Mouse (Mus musculus) left cerebral cortex, adult 18-20 months (tissue): ENCODE measurements around the gene Nhsl1. TPM values are rescaled to one million over a fixed set of nuclear protein-coding genes. Genes with fewer than 3 reads are reported as not detected.

Source experiments
- DNase-seq, 2 experiments: peaks; one replicate each; pipeline ENCODE4 v3.0.0; 2021 to 2022; ENCODE audit warnings: low spot score in 2 of 2, mixed read lengths in 1 of 2
- total RNA-seq, 2 experiments: library from RNA; stranded (reverse); gene quantifications; 2 replicates each; pipeline ENCODE4 v1.2.3; 2021

Nhsl1 gene
- total RNA-seq, 2 experiments from 2014 or later: 20.0 to 23.2 TPM

DNA sequence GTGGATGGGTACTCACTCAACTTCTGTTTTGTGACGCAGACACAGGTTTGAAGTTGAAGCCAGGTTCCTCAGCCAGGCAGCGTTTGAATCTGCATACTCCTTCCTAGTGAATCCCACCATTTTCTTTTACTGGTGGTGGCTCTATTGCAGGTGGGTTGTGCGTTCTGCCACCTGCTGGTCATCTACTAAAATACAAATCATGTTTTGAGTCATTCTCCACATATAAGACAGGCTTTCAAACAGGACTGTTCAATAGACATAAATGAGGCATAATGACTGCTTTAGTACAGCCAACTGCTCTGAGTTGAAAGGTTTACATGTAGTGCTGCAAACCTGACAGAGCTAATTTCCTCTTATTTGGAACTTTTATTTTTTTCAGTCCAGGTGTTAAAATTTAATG, 75.0 kb downstream of the Nhsl1 start:
- no peak for DNase-seq

DNA sequence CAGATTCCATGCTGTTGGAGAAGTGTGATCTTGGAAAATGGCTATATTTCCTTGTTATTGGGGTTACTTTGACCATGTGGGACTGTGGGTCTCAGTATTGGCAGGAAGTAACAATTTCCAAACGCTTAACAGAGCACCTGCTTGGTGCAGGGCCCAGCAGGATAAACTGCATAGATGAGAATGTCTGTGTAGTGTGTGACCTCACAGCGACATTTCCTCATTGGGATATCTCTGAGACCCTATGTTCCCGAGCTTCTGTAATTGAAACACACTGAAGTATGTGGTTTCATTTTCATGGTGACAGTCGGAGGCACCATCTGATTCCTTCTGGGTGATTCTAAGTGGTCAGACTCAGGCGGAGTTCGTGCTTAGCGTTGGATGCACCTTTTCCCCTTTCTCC, 75.5 kb downstream of the Nhsl1 start:
- no peak for DNase-seq

DNA sequence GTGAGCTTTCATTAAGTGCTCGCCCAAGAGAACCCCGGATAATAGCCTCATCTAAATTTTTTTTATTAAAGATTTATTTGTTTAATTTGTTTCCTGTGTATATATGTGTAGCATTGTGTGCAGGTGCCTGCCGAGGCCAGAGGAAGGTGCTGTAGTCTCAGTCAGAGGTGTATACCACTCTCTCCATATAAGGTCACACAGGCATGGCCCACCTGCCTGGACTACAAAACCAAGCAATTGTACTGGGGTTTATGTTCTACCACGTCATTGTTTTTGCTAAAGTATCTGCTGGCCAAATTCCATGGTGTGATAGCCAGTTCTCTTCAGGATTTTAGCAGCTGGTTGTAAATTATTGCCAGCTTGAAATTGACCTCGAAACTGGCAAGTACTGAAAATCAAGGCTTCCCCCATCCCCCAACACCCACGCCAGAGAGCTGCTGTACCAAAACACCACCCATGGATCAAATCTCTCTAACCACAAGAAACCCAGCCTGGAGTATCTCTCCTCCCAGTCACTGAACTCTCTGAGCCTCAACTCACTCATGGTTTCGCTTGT, 81.4 kb downstream of the Nhsl1 start:
- no peak for DNase-seq

DNA sequence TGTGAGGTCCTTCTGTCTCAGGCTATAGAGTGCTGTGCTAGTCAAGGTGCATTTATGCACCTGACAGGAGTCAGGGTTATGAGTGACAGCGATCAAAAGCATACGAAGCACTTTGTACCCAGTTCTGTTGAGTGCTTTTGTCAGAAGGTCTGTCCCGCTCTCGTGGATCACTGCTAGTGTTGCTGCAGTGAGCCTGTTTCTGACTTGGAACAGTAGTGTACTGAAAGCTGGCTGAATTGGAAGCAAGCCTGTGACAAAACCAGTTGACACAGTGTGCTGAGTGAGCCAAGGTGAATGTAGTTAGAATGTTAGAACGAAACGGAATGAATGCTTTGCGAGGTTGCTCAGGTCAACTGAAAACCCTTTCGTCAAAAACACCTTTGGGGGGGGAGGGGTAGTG, 82.2 kb downstream of the Nhsl1 start:
- no peak for DNase-seq

DNA sequence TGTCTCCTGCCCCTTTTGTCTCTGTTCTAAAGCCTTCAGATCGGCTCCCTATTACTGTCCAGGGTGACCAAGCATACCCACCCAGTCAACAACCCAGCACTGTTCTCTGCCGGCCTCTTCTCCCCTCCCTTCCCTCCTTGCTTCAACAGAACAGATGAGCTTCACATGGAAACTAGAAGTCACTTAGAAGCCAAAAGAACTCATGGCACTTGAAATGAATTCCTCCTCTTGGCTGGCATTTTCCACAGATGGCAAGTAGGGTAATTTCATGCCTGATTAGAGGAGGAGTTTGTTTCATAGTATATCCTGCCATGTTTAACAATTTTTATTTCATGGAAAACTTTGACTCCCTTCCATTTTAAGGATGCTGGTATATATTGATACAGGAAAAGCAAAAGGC, 85.2 kb downstream of the Nhsl1 start:
- no peak for DNase-seq

DNA sequence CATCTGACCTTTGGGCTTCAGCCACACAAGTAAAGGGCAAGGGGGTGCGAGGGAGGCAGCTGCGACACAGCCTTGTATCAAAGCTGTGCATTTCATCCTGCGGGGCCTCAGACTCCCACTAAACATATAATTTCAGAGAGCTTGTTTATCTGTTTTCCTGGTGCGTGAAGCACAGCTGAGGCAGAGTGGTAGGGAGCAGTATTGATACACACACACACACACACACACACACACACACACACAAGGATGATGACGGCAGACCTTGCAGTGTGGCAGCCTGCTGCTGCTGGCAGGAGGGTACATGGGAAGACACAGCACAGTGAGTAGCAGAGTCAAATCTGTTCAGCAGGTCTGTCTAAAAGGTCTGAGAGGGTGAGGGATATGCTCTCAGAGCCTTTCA, 85.9 kb downstream of the Nhsl1 start:
- DNase-seq: no peak

DNA sequence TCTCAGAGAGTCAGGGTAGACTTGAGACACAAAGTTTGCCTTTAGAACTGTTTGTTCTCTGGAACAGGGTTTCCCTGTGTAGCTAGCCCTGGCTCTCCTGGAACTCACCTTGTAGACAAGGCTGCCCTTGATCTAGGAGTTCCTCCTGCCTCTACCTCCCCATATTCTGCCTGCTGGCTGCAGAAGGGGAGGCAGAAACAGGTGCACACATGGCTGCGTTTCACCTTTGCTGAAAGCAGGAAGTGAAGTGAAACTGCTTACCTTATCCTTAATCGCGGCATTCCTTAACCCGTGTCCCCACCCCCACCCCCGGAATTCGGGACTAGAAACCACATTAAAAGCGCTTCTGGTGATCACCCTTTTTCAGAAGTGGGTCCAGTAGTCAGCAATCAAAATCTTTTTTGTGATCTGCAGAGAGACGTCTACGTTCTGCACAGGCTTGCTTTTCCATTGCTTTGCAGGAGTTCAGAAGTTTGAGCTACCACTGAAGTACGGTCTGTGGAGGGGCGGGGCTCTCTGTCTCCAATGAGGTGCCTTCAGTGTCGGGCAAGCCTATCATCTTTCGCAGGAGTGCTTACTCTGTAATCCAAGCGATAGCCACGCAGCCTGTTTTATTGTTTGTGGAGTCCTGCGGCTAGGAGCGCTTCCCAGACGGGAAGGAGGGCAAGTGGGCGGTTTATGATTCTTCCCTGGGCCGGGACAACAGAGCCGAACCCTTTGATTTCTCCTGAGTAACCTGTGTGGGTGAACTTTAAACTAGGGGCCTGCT, 88.5 kb downstream of the Nhsl1 start:
- peak; percentile 38 to 41 for DNase-seq

DNA sequence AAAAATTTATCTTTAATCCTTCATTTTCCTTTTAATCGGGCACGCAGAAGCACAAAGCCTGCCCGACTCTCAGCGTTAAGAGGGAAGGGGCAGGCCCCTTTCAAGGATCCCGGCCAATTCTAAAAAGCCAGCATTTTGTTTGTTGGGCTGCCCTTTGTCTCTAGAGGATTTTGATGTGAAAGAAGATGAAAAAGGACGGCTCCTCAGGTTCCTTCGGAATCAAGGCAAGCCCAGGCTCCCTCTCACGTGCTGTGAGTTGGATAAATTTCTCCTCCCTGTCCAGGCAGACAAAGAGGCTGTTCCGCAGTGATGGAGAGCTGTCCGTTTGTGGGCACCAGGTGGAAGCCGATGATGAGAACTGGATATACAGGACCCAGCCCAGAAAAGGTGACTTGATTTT, 89.3 kb downstream of the Nhsl1 start:
- DNase-seq: no peak

DNA sequence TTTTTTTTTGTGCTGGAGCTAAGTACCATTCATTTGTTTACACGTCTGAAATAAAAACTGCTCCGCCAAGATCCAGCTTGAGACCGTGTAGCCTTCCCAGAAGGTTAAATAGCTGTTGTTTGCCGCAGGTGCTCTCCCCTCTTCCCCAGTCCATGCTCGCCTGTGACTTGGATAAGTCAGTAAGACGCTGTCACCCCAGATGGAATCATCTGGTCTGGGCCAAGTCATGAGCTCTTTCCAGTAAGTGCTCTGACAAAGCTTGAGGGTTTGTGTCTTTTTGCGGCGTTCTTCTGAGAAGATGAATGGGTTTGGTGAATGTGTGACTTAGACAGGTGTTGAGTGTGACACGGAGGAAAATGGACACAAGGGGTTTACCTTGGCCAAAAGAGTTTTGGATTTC, 89.8 kb downstream of the Nhsl1 start:
- no peak for DNase-seq

DNA sequence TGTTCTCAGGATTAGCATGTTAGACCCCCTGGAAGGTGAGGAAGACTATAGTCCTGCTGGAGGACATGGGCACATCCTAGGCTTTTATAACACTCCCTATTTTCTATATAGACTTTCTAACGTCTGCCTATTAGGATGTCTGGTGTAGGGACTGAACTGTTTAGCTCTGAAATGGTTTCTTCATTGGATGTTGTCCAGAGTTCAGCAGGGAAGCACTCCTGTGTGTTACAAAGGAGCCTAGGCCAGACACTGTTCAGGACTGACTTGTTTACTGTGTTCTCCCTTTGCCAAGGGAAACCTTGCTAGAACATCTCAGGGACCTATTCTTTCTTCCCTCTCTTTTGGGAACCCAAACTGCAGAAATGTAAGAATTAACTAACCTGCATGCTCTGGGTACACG, 90.3 kb downstream of the Nhsl1 start:
- no peak for DNase-seq

DNA sequence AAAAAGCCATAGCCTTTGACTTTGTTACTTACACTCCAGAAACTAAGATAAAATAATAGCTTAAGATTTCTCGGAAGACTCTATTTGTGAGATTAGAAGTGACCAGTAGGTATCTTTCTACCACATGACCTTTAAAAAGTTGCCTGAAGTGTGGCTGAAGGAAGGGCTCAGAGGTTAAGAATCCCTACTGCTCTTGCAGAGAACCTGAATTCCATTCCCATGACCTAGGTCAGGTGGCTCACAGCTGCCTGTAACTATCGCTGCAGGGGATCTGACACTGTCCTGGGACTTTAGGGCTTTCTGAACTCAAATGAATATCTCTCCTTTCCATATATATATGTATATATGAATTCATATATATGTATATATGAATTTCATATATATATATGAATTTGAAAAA, 92.5 kb downstream of the Nhsl1 start:
- DNase-seq: no peak

DNA sequence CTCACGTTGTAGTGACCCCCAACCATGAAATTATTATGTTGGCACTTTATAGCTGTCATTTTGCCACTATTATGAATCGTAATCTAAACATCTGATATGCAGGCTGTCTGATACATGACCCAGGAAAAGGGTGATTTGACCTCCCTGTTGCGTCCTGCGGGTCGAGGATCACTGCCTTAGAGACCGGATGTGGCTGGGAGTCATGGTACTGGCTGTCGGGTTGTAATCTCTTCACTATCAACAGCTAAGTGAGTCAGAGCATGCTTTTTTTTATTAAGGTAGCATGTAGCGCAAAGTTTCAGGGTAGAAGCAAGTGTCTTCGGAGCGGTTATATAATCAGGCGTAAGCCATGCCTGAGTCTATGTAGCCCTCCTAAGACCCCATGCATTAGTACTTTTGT, 97.2 kb downstream of the Nhsl1 start:
- no peak for DNase-seq

DNA sequence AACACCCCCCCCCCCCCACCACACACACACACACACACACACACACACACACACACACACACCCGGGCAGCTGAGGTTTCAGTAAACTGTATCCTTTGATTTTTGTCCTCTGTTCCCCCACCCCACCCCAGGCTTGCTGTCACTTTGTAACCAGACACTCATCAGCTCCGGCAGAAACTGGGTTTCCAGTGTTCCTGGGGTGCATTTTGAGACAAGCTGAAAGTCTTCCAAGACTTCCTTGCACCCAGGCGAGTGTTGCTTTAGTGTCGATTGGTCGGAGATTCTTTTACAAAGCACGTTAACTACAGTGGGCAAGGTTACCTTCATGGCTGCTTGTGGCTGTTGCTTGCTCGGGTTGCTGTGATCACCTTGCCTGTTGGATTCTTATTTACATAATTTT, 99.4 kb downstream of the Nhsl1 start:
- DNase-seq: no peak

DNA sequence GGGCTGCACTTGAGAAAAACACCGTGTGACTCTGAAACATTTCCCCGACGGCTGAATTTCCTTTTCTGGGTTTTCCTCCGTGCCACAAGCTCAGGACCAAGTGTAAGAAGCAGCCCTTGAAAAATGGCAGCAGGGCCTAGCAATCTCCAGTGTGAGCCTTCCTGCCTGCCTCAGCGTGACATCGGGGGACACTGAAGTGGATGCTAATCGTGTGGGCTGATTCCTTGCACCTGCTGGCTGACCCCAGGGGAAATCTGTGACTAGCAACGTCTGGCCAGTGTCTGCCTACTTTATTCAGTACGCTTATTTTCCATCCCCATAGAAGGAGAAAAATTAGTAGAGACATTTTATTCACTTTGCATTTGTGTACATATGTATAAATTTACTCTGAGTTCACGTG, 100.7 kb downstream of the Nhsl1 start:
- DNase-seq: no peak

DNA sequence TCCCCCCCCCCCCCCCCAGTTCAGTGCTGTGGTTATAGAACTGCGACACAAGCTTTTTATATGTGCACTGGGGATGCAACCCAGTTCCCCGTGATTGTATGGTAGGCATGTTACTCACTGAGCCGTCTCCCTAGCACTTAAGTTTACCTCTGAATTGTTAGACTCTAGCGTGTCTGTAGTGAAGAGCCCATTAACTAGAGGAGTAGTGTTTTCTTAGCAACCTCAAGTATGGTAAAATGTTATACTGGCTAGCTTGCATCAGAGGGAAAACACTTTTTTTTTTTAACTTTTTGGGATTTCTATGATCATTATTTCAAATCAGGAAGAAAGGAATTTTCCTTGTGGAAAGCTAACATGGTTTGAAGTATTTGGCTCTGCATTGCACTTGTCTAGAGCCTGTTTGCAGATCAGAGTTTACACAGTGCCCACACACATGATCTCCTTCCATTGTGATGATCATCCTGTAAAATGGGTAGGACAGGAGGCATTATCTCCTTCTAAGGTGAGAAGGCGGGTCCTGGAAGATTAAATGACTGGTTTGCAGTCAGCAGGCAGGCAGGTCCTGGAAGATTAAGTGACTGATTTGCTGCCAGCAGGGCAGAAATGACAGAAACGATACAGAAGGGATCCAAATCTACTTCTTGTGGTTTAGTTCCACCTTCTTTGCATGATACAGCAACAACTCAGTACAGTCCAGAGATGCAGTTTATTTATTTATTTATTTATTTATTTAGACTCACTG, 101.6 kb downstream of the Nhsl1 start:
- no peak for DNase-seq

DNA sequence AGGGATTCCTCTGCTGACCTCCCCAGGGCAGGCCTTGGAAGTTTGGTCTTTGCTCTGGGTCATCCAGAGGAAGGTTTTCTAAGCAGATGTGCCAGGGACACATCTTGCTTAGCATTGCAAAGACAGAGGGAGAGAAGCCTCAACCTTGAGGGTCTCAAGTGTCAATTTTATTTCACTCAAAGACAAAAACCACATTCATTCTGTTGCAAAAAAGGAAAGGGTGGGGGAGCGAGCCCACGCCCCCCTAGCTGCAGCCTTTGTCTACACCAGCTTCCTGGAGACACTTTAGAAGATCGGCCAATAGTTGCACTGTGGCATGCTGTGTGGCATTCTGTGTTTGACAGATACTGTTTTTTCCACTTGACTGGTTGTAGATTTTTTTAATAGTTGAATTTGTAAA, 104.2 kb downstream of the Nhsl1 start:
- no peak for DNase-seq

DNA sequence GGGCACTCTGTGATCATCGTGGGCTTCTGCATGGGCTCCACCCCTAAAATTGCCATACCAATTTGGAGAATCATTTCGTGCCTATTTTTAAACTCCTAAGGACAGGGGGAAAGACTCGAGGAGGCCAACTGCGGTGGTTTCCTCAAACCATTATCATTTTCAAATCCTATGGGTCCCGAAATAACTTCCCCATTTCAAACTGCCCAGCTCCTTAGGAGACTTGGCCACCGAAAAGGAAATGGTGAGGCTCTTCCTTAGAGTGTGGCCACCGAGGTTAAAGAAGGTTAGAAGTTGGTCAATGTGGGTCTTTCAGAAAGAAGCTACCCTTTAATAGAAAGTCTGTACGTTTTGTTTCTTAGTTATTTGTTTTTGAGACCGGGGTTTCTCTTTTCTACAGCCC, 104.8 kb downstream of the Nhsl1 start:
- DNase-seq: no peak

DNA sequence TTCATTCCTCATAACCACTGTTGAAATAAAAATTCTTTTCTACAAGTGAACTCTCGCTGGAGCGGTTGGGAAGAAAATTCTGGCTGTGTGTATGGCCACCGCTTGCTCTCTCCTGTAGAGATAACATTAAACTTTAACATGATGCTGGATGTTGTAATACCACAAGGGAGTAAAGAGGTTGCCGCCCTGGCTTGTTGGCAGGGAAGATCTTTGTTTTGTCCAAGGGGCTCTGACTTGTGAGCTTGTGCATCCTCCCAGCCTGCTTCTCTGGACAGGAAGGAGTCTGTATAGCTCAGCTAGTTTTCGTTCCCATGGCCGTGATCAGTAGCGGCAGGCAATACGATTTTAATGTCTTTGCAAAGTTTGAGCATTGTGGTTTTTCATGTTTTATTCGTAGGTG, 109.1 kb downstream of the Nhsl1 start:
- DNase-seq: no peak

DNA sequence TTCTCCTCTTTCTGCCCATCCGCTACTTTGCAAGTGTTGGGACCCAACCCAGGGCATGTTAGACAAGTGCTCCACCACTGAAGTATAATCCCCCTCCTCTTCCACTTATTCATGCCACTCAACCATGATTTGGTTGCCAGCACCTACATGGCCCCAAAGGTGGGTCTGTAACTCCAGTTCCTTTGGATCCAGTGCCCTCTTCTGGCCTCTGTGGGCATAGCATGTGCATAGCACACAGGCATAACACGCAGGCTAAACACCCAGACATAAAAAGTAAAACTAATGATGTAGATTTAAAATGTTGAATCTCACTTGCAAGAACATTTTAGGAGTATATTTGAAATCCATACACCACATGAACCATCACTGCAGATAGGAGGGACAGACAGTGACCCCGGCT, 110.7 kb downstream of the Nhsl1 start:
- DNase-seq: no peak

DNA sequence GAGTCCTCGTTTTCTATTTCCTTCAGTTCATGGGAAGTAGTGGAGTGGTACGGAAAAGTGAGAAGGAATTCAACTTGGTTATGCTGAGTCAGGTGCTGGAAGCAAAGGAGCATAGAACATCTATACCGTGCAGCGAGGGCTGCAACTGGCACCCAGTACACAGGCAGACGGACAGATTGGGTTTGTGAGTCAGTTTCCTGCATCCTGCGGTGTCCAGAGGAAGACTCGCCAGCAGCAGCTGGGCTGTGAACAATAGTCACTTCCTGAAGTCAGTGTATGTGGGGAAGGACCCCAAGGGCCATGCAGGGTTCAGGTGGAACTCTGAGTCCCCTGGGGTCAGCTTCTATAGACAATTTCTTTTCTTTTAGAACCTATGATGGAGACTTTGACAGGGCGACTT, 111.4 kb downstream of the Nhsl1 start:
- no peak for DNase-seq

DNA sequence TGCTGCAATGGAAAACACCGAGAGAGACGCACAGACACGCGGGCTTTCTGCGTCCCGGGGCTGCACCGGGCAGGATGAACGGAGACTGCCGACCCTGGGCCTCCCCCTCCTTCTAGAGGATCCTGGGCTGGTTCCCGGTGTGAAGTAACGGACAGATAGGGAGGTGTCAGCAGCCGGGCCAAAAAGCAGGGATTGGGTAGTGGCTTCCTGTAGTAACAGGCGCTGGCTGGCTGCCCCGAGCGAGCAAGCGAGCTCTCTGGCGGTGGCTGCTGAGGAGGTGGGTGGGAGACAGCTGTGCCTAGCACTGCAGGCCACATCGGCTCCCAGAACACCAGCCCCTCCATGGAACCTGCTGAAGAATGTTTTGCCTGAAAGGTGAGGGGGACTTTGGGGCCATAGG, 112.2 kb downstream of the Nhsl1 start:
- DNase-seq: peak; percentile 38 to 51

DNA sequence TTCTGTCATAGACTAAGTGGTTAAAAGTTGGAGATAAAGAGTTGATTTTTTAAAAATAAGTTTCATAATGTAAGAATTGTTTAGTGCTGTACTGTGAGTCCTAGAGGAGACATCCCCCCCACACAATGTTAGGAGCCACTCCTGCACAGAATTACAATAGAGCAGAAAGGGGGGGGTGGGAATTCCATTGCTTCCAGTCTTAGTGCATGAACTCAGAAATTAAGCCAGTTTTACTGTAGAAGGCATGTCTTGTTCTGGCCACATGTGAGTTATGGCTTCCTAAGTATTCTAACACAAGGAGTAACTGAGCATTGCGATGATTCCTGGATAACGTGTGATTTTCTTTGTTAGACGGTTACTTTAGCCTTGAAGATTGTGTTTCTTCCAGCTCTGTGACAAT, 112.8 kb downstream of the Nhsl1 start:
- no peak for DNase-seq

DNA sequence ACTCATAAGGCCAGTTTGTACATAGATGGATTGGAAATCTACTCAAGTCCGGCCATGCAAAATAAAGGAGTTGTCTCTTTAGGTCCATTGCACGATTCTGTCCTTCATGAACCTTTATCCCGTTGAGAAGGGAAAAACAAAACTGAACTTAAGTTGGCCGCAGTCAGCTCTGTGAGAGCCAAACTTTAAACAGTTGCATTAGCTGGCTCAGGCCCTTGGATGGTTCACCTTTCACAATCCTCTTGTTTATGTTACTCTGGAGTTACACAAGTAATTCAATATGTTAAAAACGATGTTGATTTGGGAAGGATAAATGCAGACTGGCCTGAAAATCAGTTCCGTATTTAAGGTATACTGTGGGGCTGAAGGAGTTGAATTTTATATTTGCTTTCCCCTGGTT, 116.7 kb downstream of the Nhsl1 start:
- DNase-seq: no peak
